Mouse (Mus musculus) heart, embryonic 16.5 days (tissue): Measurements from ENCODE around the gene Six5. TPM values are rescaled to one million over a fixed set of nuclear protein-coding genes. Genes with fewer than 3 reads are reported as not detected.

Experiments
- ATAC-seq: fragments of 200-750 bp; cut with Nextera tagmentation; replicated peaks from 2 replicates; pipeline ENCODE4 v1.8.0; 2017; ENCODE audit warnings: moderate number of reproducible peaks; ENCODE audit not compliant: insufficient read depth, low FRiP score; ENCODE audit errors: extremely low read depth
- H3K27ac ChIP-seq: fragments of 300-500 bp; sonication (generic); 2 replicates; pipeline ENCODE4 v1.5.1; 2014; ENCODE audit warnings: mild to moderate bottlenecking, low read length, control low read depth, moderate library complexity
- H3K27me3 ChIP-seq: fragments of 300-500 bp; sonication (generic); 2 replicates; pipeline ENCODE4 v1.6.1; 2014; ENCODE audit warnings: low read length, mixed read lengths; ENCODE audit not compliant: control insufficient read depth, insufficient read depth
- H3K36me3 ChIP-seq: fragments of 300-500 bp; sonication (generic); 2 replicates; pipeline ENCODE4 v1.6.1; 2014; ENCODE audit not compliant: control insufficient read depth, insufficient read depth
- H3K4me1 ChIP-seq: fragments of 300-500 bp; sonication (generic); 2 replicates; pipeline ENCODE4 v1.6.1; 2014; ENCODE audit warnings: low read length, mixed read lengths; ENCODE audit not compliant: control insufficient read depth, insufficient read depth
- H3K4me2 ChIP-seq: fragments of 300-500 bp; sonication (generic); 2 replicates; pipeline ENCODE4 v1.6.1; 2014; ENCODE audit warnings: low read depth, mild to moderate bottlenecking, control low read depth, low read length
- H3K4me3 ChIP-seq: fragments of 300-500 bp; sonication (generic); 2 replicates; pipeline ENCODE4 v1.5.1; 2014; ENCODE audit warnings: mild to moderate bottlenecking, control low read depth, low read length
- H3K9ac ChIP-seq: fragments of 300-500 bp; sonication (generic); 2 replicates; pipeline ENCODE4 v1.6.1; 2014; ENCODE audit warnings: low read length, control low read depth
- H3K9me3 ChIP-seq: fragments of 300-500 bp; sonication (generic); replicated peaks from 2 replicates; pipeline ENCODE4 v1.6.1; 2016; ENCODE audit warnings: low read length; ENCODE audit not compliant: control insufficient read depth
- WGBS: fragments of 180-500 bp; shearing (Covaris S2); extraction: QIAGEN DNeasy Blood & Tissue Kit; methylation state at CpG from one replicate; pipeline ENCODE4 v1.1.7; 2014; 5-methylcytosine and 5-hydroxymethylcytosine counted together
- polyA plus RNA-seq: library from polyadenylated mRNA; unstranded; fragments of >200 nt; fragmentation: Nextera tagmentation; extraction: Ambion mirVana; gene quantifications from 2 replicates; pipeline ENCODE4 v1.2.1, GENCODE M21; 2015

Gene Six5
- polyA plus RNA-seq, result 5.1 and 5.4 TPM in 2 replicates

DNA sequence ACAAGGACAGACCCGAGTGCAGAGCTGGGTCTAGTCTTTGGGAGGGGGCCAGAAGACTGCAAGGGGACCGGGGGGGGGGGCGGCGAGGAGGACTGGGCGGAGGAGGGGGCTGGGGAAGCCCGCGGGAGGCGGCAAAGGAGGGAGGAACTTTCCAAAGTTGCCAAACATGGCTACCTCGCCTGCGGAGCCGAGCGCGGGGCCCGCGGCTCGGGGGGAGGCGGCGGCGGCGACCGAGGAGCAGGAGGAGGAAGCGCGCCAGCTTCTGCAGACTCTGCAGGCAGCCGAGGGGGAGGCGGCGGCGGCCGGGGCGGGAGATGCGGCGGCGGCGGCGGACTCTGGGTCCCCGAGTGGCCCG is at the start of gene Six5:
Six5 (plus strand) TSS at position 124 of the 355 bp plus-strand sequence.
- peaks cover 43% of the 10 kb centered on the region for H3K4me1 ChIP-seq
- H3K27me3 ChIP-seq, result no peaks in the 10 kb centered on the region
- H3K4me3 ChIP-seq, result peak within 1 kb of the TSS; percentile 65
- WGBS, result 1% methylated on average over 27 of the region's 36 CpGs
- ATAC-seq, result peak; percentile 1
- H3K9me3 ChIP-seq, result no peaks in the 10 kb centered on the region
- H3K4me2 ChIP-seq, result peak within 1 kb of the TSS; percentile 94
- peak within 1 kb of the TSS; percentile 99 for H3K27ac ChIP-seq
- H3K9ac ChIP-seq, result peak within 1 kb of the TSS; percentile 84
- H3K36me3 ChIP-seq, result peaks cover 16% of the 10 kb centered on the region

DNA sequence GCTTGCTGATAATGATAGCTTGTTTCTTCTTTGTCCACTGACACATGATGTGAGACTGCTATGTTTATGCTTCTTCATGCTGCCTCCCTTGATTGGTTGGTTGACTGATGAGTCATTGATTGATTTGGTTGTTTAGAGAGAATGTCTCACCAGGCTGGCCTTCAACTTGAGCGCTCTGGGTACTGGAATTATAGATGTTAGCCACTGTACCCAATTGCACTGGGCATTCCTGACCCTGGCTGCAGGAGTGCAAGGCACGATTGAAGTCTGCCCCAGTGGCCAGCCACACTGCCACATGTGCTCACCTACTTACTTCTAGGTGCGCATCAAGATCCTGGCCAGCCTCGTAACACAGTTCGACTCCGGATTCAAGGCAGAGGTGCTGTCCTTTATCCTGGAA is 49.8 kb upstream of the Six5 start:
- Histone ChIP-seq H3K4me2 (no peak overlapping the region), H3K4me3 (no peak overlapping the region), H3K27me3 (no peaks in the 10 kb centered on the region), H3K27ac (no peak overlapping the region), H3K9me3 (no peaks in the 10 kb centered on the region), H3K9ac (no peak overlapping the region), H3K36me3 (peaks cover 80% of the 10 kb centered on the region), H3K4me1 (no peaks in the 10 kb centered on the region)
- no peak for ATAC-seq
- WGBS, result 96% methylated on average over 6 of the region's 6 CpGs

DNA sequence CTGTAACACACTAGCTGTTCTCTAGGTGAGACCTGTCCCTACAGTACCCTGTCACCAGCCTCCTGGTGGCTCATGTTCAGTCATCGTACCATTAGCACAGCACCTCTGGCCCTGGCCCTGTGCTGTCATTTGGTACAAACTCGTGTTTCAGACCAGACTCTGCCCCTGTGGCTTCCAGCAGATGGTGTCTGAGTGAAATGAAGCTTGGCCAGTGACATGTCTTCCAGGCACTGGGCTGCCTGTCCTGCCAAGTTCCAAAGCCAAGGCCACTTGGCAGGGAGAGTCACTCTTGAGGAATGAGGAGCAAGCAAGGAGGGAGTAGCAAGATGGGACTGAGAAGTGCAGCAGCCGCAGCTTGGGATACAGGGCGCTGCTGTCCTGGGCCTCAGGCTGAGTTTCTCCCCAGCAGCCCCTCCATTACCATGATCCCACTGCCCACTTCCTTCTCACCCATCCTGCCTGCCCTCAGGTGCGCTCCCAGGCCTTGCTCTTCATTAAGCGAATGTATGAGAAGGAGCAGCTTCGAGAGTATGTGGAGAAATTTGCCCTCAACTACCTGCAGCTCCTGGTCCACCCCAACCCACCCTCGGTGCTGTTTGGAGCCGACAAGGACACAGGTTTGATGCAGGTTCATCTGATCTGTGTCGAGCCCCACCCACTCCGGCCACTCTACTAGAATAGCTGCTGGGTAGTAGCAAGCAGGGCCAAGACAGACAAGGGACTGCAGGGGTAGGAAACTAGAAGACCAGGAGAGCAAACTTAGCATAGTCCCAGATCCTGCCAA is 47.9 kb upstream of the Six5 start:
- H3K9ac ChIP-seq, result no peak overlapping the region
- H3K4me3 ChIP-seq, result no peak overlapping the region
- H3K27ac ChIP-seq, result no peak overlapping the region
- WGBS, result 90% methylated on average over 11 of the region's 11 CpGs
- H3K27me3 ChIP-seq, result no peaks in the 10 kb centered on the region
- H3K36me3 ChIP-seq, result peaks cover 75% of the 10 kb centered on the region
- H3K9me3 ChIP-seq, result no peaks in the 10 kb centered on the region
- no peak overlapping the region for H3K4me2 ChIP-seq
- ATAC-seq, result no peak
- H3K4me1 ChIP-seq, result no peaks in the 10 kb centered on the region

DNA sequence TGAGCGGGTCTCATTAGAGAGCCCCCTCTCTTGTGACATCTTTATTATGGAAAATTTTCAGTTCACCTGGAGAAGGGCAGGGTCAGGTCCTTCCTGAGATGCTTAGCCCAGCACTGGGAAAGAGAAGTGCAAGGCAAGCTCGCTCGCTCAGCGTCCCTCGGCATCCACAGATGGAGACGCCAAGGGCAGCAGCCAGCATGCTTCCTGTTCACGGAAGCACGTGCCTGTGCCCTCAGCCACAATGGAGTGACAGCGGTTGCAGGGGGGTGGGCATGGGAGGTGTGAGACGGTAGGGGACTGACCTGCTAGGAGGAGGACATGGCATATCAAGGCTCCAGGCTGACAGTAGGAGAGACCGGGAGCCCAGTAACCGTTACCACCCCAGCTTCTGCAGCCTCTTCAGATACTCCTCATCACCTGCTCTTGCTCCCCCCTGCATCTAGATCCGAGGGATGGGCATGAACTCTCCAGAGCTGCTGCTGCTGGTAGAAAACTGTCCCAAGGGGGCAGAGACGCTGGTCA is 46.3 kb upstream of the Six5 start:
- WGBS, result 84% methylated on average over 14 of the region's 14 CpGs
- no peak for ATAC-seq

DNA sequence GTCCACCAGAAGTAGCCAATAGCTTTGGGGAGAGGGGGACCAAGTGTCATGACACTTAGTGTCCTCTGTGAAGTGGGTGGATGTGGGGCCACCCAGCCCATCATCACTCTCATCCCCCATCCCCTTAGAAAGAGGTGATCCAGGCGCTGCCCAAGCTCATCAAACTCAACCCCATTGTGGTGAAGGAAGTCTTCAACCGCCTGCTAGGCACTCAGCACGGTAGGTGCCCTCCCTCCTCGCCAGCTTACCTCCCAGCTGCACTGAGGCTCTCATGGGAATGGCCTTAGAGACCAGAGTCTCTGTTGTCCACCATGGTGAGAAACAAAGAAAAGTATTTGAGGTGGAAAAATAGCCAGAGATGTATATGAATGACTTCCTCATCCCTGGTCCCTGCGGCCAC is 45.1 kb upstream of the Six5 start:
- no peaks in the 10 kb centered on the region; the same call in 1 of the 2 replicates for H3K4me1 ChIP-seq
- no peak overlapping the region for H3K4me2 ChIP-seq
- 93% methylated on average over 5 of the region's 5 CpGs for WGBS
- no peaks in the 10 kb centered on the region for H3K27me3 ChIP-seq
- H3K9ac ChIP-seq, result no peak overlapping the region
- no peak overlapping the region for H3K27ac ChIP-seq
- no peaks in the 10 kb centered on the region for H3K9me3 ChIP-seq
- no peak for ATAC-seq
- peaks cover 56% of the 10 kb centered on the region for H3K36me3 ChIP-seq
- H3K4me3 ChIP-seq, result no peak overlapping the region

More for the DNA sequence above, 46.3 kb upstream of the Six5 start:
- H3K36me3 ChIP-seq, result peaks cover 64% of the 10 kb centered on the region
- H3K27ac ChIP-seq, result no peak overlapping the region
- H3K4me2 ChIP-seq, result no peak overlapping the region
- H3K4me3 ChIP-seq, result no peak overlapping the region
- no peak overlapping the region for H3K9ac ChIP-seq
- H3K4me1 ChIP-seq, result no peaks in the 10 kb centered on the region
- H3K9me3 ChIP-seq, result no peaks in the 10 kb centered on the region
- no peaks in the 10 kb centered on the region for H3K27me3 ChIP-seq

GRCm38 (mm10) chr7:19050172-19050571 is 44.2 kb upstream of the Six5 start:
- Histone ChIP-seq H3K27ac (no peak overlapping the region), H3K27me3 (no peaks in the 10 kb centered on the region), H3K9ac (no peak overlapping the region), H3K4me1 (no peaks in the 10 kb centered on the region; the same call in 1 of the 2 replicates), H3K9me3 (no peaks in the 10 kb centered on the region), H3K4me3 (no peak overlapping the region), H3K36me3 (peaks cover 51% of the 10 kb centered on the region), H3K4me2 (no peak overlapping the region)
- 80% methylated on average over 8 of the region's 8 CpGs for WGBS
- no peak for ATAC-seq

GRCm38 (mm10) chr7:19051161-19051560 is 43.2 kb upstream of the Six5 start:
- Histone ChIP-seq H3K9ac (no peak overlapping the region), H3K4me3 (no peak overlapping the region), H3K9me3 (no peaks in the 10 kb centered on the region), H3K27me3 (no peaks in the 10 kb centered on the region), H3K4me2 (no peak overlapping the region), H3K36me3 (peaks cover 41% of the 10 kb centered on the region), H3K4me1 (no peaks in the 10 kb centered on the region; the same call in 1 of the 2 replicates), H3K27ac (no peak overlapping the region)
- 60% methylated on average over 4 of the region's 4 CpGs for WGBS
- ATAC-seq, result no peak

DNA sequence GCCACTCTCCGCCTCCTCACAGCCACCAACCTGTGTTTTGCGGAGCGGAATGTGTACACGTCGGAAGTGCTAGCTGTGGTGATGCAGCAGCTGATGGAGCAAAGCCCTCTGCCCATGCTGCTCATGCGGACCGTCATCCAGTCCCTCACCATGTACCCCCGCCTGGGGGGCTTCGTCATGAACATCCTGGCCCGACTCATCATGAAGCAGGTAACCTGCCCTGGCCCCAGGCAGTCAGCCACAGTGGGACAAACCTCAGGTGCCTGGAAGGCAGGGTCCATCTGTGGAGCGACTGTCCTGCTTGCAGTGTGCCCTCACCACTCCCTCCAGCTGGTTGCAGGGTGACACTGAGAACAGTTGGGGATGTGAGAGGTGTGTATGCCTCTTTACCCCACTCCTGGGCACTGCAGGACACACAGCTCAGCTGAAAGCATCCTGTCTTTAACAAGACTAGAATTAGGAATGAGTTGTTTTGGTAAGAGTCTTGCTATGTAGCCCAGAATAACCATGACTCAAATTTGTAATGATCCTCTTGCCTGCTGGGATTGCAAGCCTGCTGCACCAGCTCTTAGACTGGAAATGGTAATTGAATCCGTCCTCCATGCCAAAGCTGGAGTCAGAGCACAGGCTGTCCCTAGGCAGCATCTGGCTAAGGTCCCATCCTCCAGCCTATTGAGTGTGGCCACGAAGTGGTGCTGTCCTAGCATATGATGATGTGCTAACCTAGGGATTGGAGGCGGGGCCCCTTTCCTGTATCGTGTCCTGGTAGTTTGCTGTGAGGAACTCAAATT is 41.9 kb upstream of the Six5 start:
- H3K9ac ChIP-seq, result no peak overlapping the region
- H3K27me3 ChIP-seq, result no peaks in the 10 kb centered on the region
- H3K4me1 ChIP-seq, result no peaks in the 10 kb centered on the region; the same call in 1 of the 2 replicates
- no peak overlapping the region for H3K4me2 ChIP-seq
- H3K9me3 ChIP-seq, result no peaks in the 10 kb centered on the region
- no peak overlapping the region for H3K27ac ChIP-seq
- no peak overlapping the region for H3K4me3 ChIP-seq
- 84% methylated on average over 15 of the region's 15 CpGs for WGBS
- ATAC-seq, result no peak
- H3K36me3 ChIP-seq, result peaks cover 34% of the 10 kb centered on the region

DNA sequence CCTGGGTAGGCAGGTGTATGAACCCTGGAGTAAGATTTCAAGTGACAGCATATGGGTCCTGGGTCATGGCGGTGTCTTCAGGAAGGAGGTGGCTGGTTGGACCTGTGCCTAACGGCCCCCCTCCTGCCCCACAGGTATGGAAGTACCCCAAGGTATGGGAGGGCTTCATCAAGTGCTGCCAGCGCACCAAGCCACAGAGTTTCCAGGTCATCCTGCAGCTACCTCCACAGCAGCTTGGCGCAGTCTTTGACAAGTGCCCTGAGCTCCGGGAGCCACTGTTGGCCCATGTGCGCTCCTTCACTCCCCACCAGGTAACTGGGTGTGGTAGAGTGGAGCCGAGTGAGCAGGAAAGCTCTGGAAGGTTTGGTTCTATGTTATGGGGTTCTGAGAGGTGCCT is 41.3 kb upstream of the Six5 start:
- H3K4me3 ChIP-seq, result no peak overlapping the region
- no peak overlapping the region for H3K4me2 ChIP-seq
- H3K27ac ChIP-seq, result no peak overlapping the region
- H3K27me3 ChIP-seq, result no peaks in the 10 kb centered on the region
- no peaks in the 10 kb centered on the region for H3K9me3 ChIP-seq
- ATAC-seq, result no peak
- H3K9ac ChIP-seq, result no peak overlapping the region
- H3K4me1 ChIP-seq, result no peaks in the 10 kb centered on the region; the same call in 1 of the 2 replicates
- H3K36me3 ChIP-seq, result peaks cover 28% of the 10 kb centered on the region
- 90% methylated on average over 7 of the region's 7 CpGs for WGBS
